Mouse (Mus musculus): ENCODE results near the gene Sav1. TPM values are rescaled to one million over a fixed set of nuclear protein-coding genes. Genes with fewer than 3 reads are reported as not detected.

Sav1 gene
- polyA plus RNA-seq (2016; fragmentation: Nextera tagmentation; extraction: Ambion mirVana): 8.9 and 9.0 TPM in 2 replicates

DNA sequence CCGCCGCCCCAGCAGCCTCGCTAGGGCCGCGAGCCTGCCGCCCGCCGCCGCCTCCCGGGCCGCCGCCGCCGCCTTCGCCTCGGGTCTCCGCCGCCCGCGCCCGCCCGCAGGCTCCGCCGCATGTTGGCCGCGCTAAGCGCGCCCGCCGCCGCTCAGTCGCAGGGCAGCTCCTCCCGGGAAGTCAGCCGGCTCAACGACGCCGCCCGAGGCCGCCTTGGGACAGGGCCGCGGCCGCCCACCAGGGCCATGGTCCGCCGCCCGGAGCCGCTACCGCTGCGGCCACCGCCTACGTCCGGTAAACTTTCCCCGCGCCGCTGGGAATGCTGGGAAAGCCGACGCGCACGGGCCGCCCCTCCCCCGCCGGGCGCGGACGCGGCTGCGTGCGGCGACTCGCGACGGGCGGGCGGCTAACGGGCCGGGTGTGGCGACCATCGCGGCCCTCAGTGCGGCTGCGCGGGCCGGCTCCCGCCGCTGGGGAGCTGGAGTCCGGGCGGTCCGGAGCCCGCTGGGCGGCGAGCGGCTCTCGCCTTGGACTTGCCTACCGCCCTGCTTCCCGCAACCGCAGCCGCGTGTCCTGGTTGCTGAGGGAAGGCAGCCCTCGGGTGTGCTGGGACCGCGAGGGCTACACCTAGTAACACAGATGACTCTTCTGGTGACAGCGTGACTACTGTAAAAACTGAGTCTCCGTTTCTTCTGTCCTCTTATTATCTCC is at the start of gene Sav1:
Gene Sav1, minus strand, starts transcription at position 217 of the 712 bp plus-strand sequence.
- under 1% methylated on average over 83 of the region's 102 CpGs for WGBS
- H3K4me2 ChIP-seq (replicated peaks): peak within 1 kb of the TSS; percentile 77
- ATAC-seq (ENCODE audit: low FRiP score): peak; percentile 94
- H3K27me3 ChIP-seq: no peaks in the 10 kb centered on the region; the same call in 1 of the 2 replicates
- no peaks in the 10 kb centered on the region for H3K9me3 ChIP-seq (replicated peaks)
- H3K9ac ChIP-seq: peak within 1 kb of the TSS; percentile 94
- H3K4me3 ChIP-seq: peak within 1 kb of the TSS; percentile 89
- peak within 1 kb of the TSS; percentile 92 for H3K27ac ChIP-seq
- peaks cover 13% of the 10 kb centered on the region for H3K4me1 ChIP-seq
- H3K36me3 ChIP-seq: peaks cover 20% of the 10 kb centered on the region; the same call in 1 of the 2 replicates

- H3K9me3 ChIP-seq (replicated peaks): no peaks in the 10 kb centered on the region
- ATAC-seq (ENCODE audit: low FRiP score): no peak
- peaks cover 57% of the 10 kb centered on the region for H3K36me3 ChIP-seq
- H3K4me2 ChIP-seq (replicated peaks): no peak overlapping the region
- no peak overlapping the region for H3K4me3 ChIP-seq
- H3K27ac ChIP-seq: no peak overlapping the region
- no peak overlapping the region for H3K9ac ChIP-seq
- no peaks in the 10 kb centered on the region for H3K4me1 ChIP-seq
- no peaks in the 10 kb centered on the region for H3K27me3 ChIP-seq
These were observed 39.4 kb upstream of the Sav1 start for GRCm38 (mm10) chr12:70026233-70026632.

DNA sequence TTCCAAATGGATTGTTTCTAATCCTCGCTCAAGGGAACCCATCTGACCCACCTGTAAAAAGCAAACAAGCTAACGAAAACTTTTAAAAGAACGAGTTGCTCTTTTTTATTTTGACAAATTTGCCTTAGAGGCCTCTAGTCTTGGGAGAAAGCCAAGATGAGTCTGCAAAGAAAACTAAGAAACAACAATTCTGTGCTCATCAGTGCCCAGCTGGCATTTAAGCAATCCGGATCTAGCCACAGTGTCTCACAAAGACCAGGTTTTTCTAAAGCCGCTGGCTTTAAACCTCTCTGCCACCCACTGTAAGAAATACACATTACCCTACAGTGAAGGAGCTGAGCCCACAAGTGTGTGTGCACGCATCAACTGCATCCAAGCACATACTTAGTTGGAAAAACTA is 38.6 kb upstream of the Sav1 start:
- Histone ChIP-seq H3K27ac (no peak overlapping the region), H3K4me3 (no peak overlapping the region), H3K4me1 (no peaks in the 10 kb centered on the region), H3K36me3 (peaks cover 57% of the 10 kb centered on the region), H3K9ac (no peak overlapping the region), H3K9me3 (replicated peaks) (no peaks in the 10 kb centered on the region), H3K27me3 (no peaks in the 10 kb centered on the region), H3K4me2 (replicated peaks) (no peak overlapping the region)
- no peak for ATAC-seq (ENCODE audit: low FRiP score)
- 95% methylated on average over 6 of the region's 6 CpGs for WGBS

DNA sequence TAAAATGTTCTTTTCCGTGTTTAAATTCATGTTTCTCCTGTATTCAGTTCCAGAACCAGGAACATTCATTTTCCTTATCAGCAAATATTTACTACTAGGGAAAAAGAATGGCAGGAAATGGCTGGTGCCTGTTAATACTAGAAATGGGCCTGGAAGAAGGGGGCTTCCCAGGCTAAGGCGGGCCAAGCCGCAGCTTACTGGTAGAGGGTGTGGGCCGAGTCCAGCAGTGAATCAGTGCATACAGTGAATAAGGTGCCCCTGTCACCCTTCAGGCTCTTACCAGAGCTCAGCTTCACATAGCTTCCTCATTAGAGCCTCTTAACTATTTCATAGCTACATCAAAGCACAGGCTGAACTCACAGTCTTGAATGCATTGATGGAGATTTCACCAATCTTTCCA is 36.8 kb upstream of the Sav1 start:
- Histone ChIP-seq H3K36me3 (peaks cover 63% of the 10 kb centered on the region), H3K9me3 (replicated peaks) (no peaks in the 10 kb centered on the region), H3K4me2 (replicated peaks) (no peak overlapping the region), H3K4me1 (no peaks in the 10 kb centered on the region), H3K4me3 (no peak overlapping the region), H3K27me3 (no peaks in the 10 kb centered on the region), H3K27ac (no peak overlapping the region), H3K9ac (no peak overlapping the region)
- ATAC-seq (ENCODE audit: low FRiP score): no peak
- 91% methylated on average over 4 of the region's 4 CpGs for WGBS

DNA sequence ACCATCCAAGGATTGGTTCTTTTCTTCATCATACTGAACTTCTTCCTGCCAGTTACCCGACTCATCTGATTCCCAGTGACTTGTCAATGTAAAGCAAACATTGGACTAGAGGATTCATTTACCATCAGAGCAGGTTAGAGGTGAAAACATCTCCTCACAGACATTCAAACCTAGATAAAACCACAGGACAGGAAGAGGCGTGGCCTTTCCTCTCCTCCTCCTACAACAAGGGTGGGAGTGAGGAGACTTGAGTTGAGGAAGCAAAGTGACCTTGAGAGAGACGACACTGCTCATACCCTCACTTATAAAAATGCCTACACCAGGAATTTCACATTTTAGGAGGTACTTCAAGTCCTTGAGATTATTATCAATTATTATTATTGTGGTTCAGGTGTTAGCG is 31.4 kb upstream of the Sav1 start:
- ATAC-seq (ENCODE audit: low FRiP score): no peak
- no peaks in the 10 kb centered on the region for H3K27me3 ChIP-seq
- no peaks in the 10 kb centered on the region for H3K9me3 ChIP-seq (replicated peaks)
- WGBS: 88% methylated on average over 4 of the region's 4 CpGs
- H3K27ac ChIP-seq: no peak overlapping the region
- H3K4me3 ChIP-seq: no peak overlapping the region
- H3K4me1 ChIP-seq: no peaks in the 10 kb centered on the region
- no peak overlapping the region for H3K9ac ChIP-seq
- H3K4me2 ChIP-seq (replicated peaks): no peak overlapping the region
- H3K36me3 ChIP-seq: peaks cover 54% of the 10 kb centered on the region

DNA sequence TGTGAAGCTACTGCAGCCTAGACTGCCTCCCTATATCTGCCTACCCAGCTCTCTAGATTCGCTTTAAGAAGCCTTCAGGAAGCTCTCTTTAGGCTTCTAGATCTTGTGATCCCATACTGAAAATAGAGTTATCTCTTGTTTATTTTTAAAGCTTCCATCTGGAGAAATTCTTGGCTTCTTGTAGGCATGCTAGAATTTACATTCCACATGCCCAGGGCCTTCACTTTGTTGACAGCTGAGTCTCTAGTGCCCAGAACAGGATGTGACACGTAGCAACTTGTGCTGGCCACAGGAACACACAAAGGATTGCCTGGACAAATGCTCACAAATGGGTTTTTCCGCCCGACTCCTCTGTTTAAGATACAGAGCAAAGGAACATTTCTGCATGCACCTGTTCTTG is 29.1 kb upstream of the Sav1 start:
- H3K9ac ChIP-seq: no peak overlapping the region
- H3K4me3 ChIP-seq: no peak overlapping the region
- ATAC-seq (ENCODE audit: low FRiP score): no peak
- H3K9me3 ChIP-seq (replicated peaks): no peaks in the 10 kb centered on the region
- no peaks in the 10 kb centered on the region for H3K4me1 ChIP-seq
- H3K27me3 ChIP-seq: no peaks in the 10 kb centered on the region
- H3K27ac ChIP-seq: no peak overlapping the region
- H3K4me2 ChIP-seq (replicated peaks): no peak overlapping the region
- peaks cover 52% of the 10 kb centered on the region for H3K36me3 ChIP-seq
- WGBS: 71% methylated on average over 4 of the region's 4 CpGs

DNA sequence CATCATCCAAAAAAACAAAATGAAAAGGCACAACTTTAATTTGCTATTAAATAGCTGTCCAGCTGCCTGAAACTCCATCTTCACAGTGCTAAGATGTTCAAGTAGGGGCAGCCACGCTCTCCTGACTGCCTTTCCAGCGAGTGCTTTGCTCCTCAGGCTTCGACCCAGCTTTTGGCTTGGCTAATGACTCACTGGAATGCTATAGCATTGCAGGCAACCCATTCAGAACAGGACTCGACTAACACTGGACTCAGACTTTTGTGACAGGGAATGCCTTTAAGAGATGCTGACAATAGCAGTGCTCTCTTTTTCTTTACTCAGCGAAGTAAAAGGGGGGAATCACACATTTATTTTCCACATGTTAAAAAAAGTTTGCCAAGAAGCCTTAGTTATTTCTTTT is 24.9 kb upstream of the Sav1 start:
- Histone ChIP-seq H3K4me3 (no peak overlapping the region), H3K27me3 (no peaks in the 10 kb centered on the region), H3K9me3 (replicated peaks) (no peaks in the 10 kb centered on the region), H3K4me1 (no peaks in the 10 kb centered on the region), H3K36me3 (peaks cover 30% of the 10 kb centered on the region), H3K27ac (no peak overlapping the region), H3K4me2 (replicated peaks) (no peak overlapping the region), H3K9ac (no peak overlapping the region)
- no peak for ATAC-seq (ENCODE audit: low FRiP score)
- 43% methylated on average over 5 of the region's 5 CpGs for WGBS

DNA sequence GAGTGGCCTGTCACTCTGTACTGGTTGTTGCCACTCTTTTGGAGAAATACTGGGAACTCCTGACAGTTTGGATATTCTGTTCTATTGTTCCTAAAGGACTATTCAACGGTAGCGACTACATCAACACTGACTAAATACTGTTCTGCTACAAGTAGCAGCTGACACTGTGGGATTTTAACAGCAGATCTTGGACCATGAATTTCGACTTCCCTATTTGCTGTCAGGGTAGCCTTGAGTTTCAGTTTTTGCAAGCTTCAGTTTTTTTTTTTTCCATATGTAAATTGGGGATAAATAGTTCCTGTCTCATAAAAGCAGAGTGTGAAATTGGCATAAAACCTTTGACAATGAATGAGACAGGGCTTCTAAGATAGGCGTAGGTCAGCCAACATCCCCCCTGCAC is 23.6 kb upstream of the Sav1 start:
- peaks cover 25% of the 10 kb centered on the region for H3K36me3 ChIP-seq
- no peak for ATAC-seq (ENCODE audit: low FRiP score)
- no peak overlapping the region for H3K9ac ChIP-seq
- H3K4me3 ChIP-seq: no peak overlapping the region
- no peak overlapping the region for H3K27ac ChIP-seq
- no peaks in the 10 kb centered on the region for H3K4me1 ChIP-seq
- H3K27me3 ChIP-seq: no peaks in the 10 kb centered on the region
- H3K4me2 ChIP-seq (replicated peaks): no peak overlapping the region
- no peaks in the 10 kb centered on the region for H3K9me3 ChIP-seq (replicated peaks)
- WGBS: 91% methylated on average over 4 of the region's 4 CpGs

- Histone ChIP-seq H3K9ac (no peak overlapping the region), H3K4me3 (no peak overlapping the region), H3K36me3 (no peaks in the 10 kb centered on the region), H3K27me3 (no peaks in the 10 kb centered on the region), H3K4me2 (replicated peaks) (no peak overlapping the region), H3K4me1 (no peaks in the 10 kb centered on the region), H3K27ac (no peak overlapping the region), H3K9me3 (replicated peaks) (no peaks in the 10 kb centered on the region)
- no peak for ATAC-seq (ENCODE audit: low FRiP score)
- WGBS: 78% methylated on average over 4 of the region's 4 CpGs
These were observed 18.3 kb upstream of the Sav1 start for GRCm38 (mm10) chr12:70005103-70005502.

GRCm38 (mm10) chr12:69998186-69998983 is 11.6 kb upstream of the Sav1 start:
- ATAC-seq (ENCODE audit: low FRiP score): no peak
- no peaks in the 10 kb centered on the region for H3K27me3 ChIP-seq
- no peak overlapping the region for H3K9ac ChIP-seq
- no peaks in the 10 kb centered on the region for H3K4me1 ChIP-seq
- H3K9me3 ChIP-seq (replicated peaks): no peaks in the 10 kb centered on the region
- no peak overlapping the region for H3K4me2 ChIP-seq (replicated peaks)
- H3K36me3 ChIP-seq: no peaks in the 10 kb centered on the region
- H3K27ac ChIP-seq: no peak overlapping the region
- no peak overlapping the region for H3K4me3 ChIP-seq
- 83% methylated on average over 13 of the region's 13 CpGs for WGBS

DNA sequence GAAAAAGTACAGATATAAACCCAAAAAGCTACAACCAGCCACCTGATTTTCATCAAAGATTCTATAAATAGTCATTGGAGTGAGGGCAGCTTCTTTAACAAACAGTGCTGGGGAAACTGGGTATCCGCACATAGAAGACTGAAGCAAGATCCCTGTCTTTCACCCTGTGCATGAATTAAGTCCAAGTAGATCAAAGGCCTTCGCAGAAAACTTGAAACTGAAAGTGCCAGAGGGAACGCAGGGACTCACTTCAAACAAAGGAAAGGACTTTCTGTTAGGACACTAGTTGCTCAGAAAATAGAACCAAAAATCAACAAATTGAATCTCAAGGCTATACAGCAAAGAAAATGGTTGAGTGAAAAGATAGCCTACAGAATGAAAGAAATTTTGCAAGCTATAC is 8.6 kb upstream of the Sav1 start:
- H3K4me2 ChIP-seq (replicated peaks): no peak overlapping the region
- H3K9ac ChIP-seq: no peak overlapping the region
- H3K4me3 ChIP-seq: no peak overlapping the region
- H3K9me3 ChIP-seq (replicated peaks): no peaks in the 10 kb centered on the region
- H3K27me3 ChIP-seq: no peaks in the 10 kb centered on the region
- no peak overlapping the region for H3K27ac ChIP-seq
- no peak for ATAC-seq (ENCODE audit: low FRiP score)
- WGBS: 77% methylated on average over 3 of the region's 3 CpGs
- no peaks in the 10 kb centered on the region for H3K36me3 ChIP-seq
- no peaks in the 10 kb centered on the region for H3K4me1 ChIP-seq

- peak; percentile 73 for ATAC-seq (ENCODE audit: low FRiP score)
- Histone ChIP-seq H3K4me2 (replicated peaks) (peak overlapping the region; percentile 77), H3K9me3 (replicated peaks) (no peaks in the 10 kb centered on the region), H3K4me1 (peaks cover 13% of the 10 kb centered on the region), H3K27ac (peak overlapping the region; percentile 92), H3K9ac (peak overlapping the region; percentile 94), H3K36me3 (peaks cover 23% of the 10 kb centered on the region; the same call in 1 of the 2 replicates), H3K4me3 (peak overlapping the region; percentile 89), H3K27me3 (no peaks in the 10 kb centered on the region; the same call in 1 of the 2 replicates)
- under 1% methylated on average over 35 of the region's 36 CpGs for WGBS
These were observed 500 bp downstream of the Sav1 start for GRCm38 (mm10) chr12:69986241-69986762.

Measured in hindbrain, embryonic 12.5 days (tissue).